Mouse (Mus musculus) hindbrain, embryonic 14.5 days (tissue): ENCODE measurements around the gene Fam229a. TPM values are rescaled to one million over a fixed set of nuclear protein-coding genes. Genes with fewer than 3 reads are reported as not detected.

Experiments used
- ATAC-seq: fragments of 200-750 bp; cut with Nextera tagmentation; 2 replicates; pipeline ENCODE4 v1.8.0; 2017; ENCODE audit warnings: moderate number of reproducible peaks, mild to moderate bottlenecking, moderate TSS enrichment, moderate library complexity; ENCODE audit not compliant: low FRiP score
- DNase-seq: peaks from one replicate; pipeline ENCODE4 v3.0.0-alpha.2; 2015; ENCODE audit warnings: low spot score
- H3K27ac ChIP-seq: fragments of 300-500 bp; sonication (generic); 2 replicates; pipeline ENCODE4 v1.5.1; 2014; ENCODE audit warnings: mild to moderate bottlenecking, moderate library complexity
- H3K27me3 ChIP-seq: fragments of 300-500 bp; sonication (generic); 2 replicates; pipeline ENCODE4 v1.6.1; 2014; ENCODE audit warnings: mild to moderate bottlenecking, low read length, mixed read lengths; ENCODE audit not compliant: control insufficient read depth, insufficient read depth
- H3K36me3 ChIP-seq: fragments of 300-500 bp; sonication (generic); replicated peaks from 2 replicates; pipeline ENCODE4 v1.6.1; 2014; ENCODE audit not compliant: control insufficient read depth, insufficient read depth
- H3K4me1 ChIP-seq: fragments of 300-500 bp; sonication (generic); replicated peaks from 2 replicates; pipeline ENCODE4 v1.6.1; 2014; ENCODE audit warnings: antibody characterized with exemption, low read length, mixed read lengths; ENCODE audit not compliant: control insufficient read depth, insufficient read depth
- H3K4me2 ChIP-seq: fragments of 300-500 bp; sonication (generic); replicated peaks from 2 replicates; pipeline ENCODE4 v1.6.1; 2014; ENCODE audit warnings: mild to moderate bottlenecking, moderate library complexity
- H3K4me3 ChIP-seq: fragments of 300-500 bp; sonication (generic); replicated peaks from 2 replicates; pipeline ENCODE4 v1.5.1; 2014; ENCODE audit warnings: mild to moderate bottlenecking, low read length
- H3K9ac ChIP-seq: fragments of 300-500 bp; sonication (generic); 2 replicates; pipeline ENCODE4 v1.6.1; 2014
- H3K9me3 ChIP-seq: fragments of 300-500 bp; sonication (generic); 2 replicates; pipeline ENCODE4 v1.6.1; 2016; ENCODE audit warnings: low read length; ENCODE audit not compliant: control insufficient read depth
- WGBS: fragments of 180-500 bp; shearing (Covaris S2); extraction: QIAGEN DNeasy Blood & Tissue Kit; methylation state at CpG from one replicate; pipeline ENCODE4 v1.1.7; 2014; 5-methylcytosine and 5-hydroxymethylcytosine counted together
- polyA plus RNA-seq: library from polyadenylated mRNA; unstranded; fragments of >200 nt; fragmentation: Nextera tagmentation; extraction: Ambion mirVana; gene quantifications from 2 replicates; pipeline ENCODE4 v1.2.1, GENCODE M21; 2014

Gene Fam229a
- polyA plus RNA-seq, 1 experiment from 2014 or later = 0.78 TPM

DNA sequence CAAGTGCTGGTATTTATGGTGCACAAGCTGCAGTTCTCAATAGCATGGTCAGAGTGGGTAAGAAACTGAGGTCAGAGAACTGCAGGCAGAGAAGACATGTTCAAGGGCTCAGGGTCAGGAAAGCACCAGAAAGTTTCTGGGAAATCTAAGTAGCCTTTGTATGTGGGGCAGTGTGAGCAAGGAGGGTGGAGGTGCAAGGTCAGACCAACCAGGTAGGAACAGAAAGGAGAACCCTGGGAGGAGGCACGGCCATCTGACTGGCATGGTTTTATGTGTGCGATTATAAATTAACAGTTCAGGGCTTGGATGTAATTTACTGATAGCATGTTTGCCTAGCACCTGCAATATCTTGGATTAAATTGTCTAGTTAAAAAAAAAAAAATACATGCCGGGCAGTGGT lies 31.3 kb upstream of the Fam229a start:
- DNase-seq (no peak), ATAC-seq (no peak)
- no peak overlapping the region for H3K9ac ChIP-seq
- H3K9me3 ChIP-seq = no peaks in the 10 kb centered on the region
- H3K36me3 ChIP-seq = peaks cover 17% of the 10 kb centered on the region
- no peak overlapping the region for H3K4me3 ChIP-seq
- no peak overlapping the region for H3K27ac ChIP-seq
- WGBS = 93% methylated on average over 3 of the region's 3 CpGs
- no peaks in the 10 kb centered on the region for H3K27me3 ChIP-seq
- peaks cover 8% of the 10 kb centered on the region for H3K4me1 ChIP-seq
- no peak overlapping the region for H3K4me2 ChIP-seq

DNA sequence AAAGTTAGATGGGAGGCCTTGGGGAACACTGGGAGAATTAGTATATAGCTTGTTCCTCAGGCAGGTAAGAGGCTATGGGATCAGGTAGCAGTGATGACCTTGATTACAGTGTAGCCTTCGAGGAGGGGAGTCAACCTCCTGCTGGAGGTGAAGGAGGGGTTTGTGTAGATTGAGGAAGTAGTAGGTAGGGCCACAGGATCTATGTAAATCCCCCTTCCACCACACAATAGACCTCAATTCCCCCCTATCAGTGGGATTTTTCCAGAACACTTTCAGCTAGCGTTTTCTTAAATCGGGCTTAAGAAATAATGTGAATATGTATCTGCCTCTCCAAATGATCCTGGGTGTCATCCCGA lies 30.2 kb upstream of the Fam229a start:
- Histone ChIP-seq H3K9ac (peak overlapping the region; percentile 69), H3K4me1 (peaks cover 8% of the 10 kb centered on the region), H3K4me3 (peak overlapping the region; percentile 32), H3K27ac (peak overlapping the region; percentile 87), H3K27me3 (no peaks in the 10 kb centered on the region), H3K36me3 (peaks cover 28% of the 10 kb centered on the region), H3K4me2 (peak overlapping the region; percentile 68), H3K9me3 (no peaks in the 10 kb centered on the region)
- 0% methylated on average over 4 of the region's 4 CpGs for WGBS
- DNase-seq (no peak), ATAC-seq (no peak)

DNA sequence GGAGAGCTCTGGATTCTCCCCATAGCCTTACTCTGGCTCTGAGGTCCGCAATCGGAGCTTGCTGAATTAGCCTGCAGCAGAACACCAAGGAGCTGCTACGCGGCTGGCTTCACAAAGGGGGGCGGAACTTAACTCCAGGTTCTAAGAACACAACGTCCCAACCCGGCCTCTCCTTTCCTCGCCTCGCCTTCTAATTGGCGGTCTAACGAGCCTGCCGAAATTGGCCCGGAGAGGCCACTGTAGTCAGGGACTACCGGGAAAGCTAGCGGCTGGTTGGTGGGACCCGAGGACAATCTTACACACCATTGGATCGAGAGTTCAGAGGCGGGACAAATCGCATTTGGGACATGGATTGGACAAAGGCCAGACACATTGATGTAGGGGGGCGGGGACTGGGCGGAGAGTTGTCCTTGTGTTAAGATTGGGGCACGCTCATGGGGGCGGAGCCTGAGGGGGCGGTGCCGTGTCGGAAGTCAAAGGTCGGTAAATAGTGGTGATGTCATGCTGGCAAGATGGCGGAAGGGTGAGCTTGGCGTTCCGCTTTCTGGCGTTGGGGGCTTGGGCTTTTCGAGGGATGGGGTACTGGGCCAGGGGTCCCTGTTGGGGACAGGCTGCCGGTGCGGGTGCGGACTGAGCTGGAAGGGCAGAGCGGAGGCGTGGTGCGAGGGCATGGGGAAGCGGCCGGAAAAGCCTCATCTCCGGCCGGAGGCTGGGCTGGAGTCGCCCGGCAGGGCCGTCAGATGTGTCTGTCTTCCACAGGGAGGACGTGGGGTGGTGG lies 29.6 kb upstream of the Fam229a start, which contains the start of gene Bsdc1:
Gene Bsdc1 (plus strand): TSS at position 399 of the 778 bp plus-strand sequence.
- H3K4me1 ChIP-seq = peaks cover 8% of the 10 kb centered on the region
- peaks cover 33% of the 10 kb centered on the region for H3K36me3 ChIP-seq
- 0% methylated on average over 46 of the region's 46 CpGs for WGBS
- H3K4me2 ChIP-seq = peak within 1 kb of the TSS; percentile 88
- H3K4me3 ChIP-seq = peak within 1 kb of the TSS; percentile 67
- DNase-seq (peak; percentile 99), ATAC-seq (peak; percentile 99)
- H3K9me3 ChIP-seq = no peaks in the 10 kb centered on the region
- no peaks in the 10 kb centered on the region for H3K27me3 ChIP-seq
- H3K9ac ChIP-seq = peak within 1 kb of the TSS; percentile 69
- H3K27ac ChIP-seq = peak within 1 kb of the TSS; percentile 87

DNA sequence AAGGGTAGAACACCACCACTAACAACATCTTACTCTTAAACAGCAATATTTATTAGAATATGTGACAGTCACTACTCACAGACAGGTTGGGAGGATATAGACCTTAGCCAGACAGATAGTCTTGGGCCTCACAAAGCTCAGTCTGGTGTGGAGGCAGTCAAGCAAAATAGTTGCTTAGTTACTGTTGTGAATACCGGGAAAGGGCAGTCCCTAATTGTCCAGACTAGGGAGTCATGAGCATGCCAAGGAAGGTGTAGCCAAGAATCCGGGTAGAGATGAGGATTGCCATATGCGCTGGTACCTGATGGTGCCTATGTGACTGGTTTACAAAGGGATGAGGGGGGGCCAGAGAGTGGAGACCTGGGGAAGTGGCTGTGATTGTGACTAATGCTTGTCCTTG lies 28.9 kb upstream of the Fam229a start:
- H3K27ac ChIP-seq = peak overlapping the region; percentile 63; the same call in 1 of the 2 replicates
- H3K9ac ChIP-seq = peak overlapping the region; percentile 64
- DNase-seq (no peak), ATAC-seq (no peak)
- peak overlapping the region; percentile 67 for H3K4me3 ChIP-seq
- H3K36me3 ChIP-seq = peaks cover 41% of the 10 kb centered on the region
- 54% methylated on average over 3 of the region's 3 CpGs for WGBS
- H3K4me2 ChIP-seq = peak overlapping the region; percentile 88
- no peaks in the 10 kb centered on the region for H3K27me3 ChIP-seq
- H3K4me1 ChIP-seq = peaks cover 8% of the 10 kb centered on the region
- H3K9me3 ChIP-seq = no peaks in the 10 kb centered on the region

DNA sequence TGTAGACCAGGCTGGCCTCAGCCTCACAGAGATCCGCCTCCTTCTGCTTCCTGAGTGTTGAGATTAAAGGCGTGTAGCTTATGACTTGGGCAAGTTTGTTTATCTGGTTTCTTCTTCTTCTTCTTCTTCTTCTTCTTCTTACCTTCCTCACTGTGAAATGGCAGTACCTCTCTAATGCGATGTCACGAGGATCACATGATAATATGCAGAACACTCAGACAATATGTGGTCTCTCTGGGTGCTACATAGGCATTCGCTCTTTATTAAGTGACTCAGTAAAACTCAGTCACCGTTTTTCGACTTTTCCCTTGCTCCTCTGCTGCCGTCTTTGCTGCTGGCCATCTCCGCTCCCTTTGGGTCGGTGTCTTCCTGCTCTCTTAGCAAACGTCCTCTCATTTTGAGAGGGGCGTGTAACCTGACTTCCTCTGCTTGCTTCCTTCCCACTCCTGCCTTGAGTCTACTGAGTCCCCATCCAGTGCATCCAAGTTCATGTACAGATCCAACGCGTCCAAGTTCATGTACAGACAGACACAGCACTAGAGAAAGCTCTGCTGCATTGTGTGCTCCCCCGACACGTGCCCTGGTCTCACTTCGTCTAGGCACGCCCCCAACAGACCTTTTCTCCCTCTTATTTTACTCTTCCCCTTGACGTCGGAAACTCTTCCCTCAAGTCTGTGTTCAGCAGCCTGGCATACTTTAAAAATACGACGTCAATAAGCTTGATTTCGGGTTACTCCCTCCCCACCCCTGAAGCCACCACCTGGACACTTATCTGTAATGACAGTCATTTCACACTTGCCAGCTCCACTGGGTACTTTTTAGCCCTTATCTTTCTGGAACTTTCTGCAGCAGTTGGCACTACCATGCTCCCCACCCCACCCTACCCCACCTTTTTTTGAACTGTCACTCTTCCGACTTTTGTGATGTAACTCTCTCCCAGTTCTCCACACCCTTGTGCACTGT lies 27.6 kb upstream of the Fam229a start:
- no peak overlapping the region for H3K27ac ChIP-seq
- no peak for DNase-seq
- ATAC-seq = no peak
- peaks cover 8% of the 10 kb centered on the region for H3K4me1 ChIP-seq
- H3K27me3 ChIP-seq = no peaks in the 10 kb centered on the region
- H3K9me3 ChIP-seq = no peaks in the 10 kb centered on the region
- no peak overlapping the region for H3K9ac ChIP-seq
- peaks cover 53% of the 10 kb centered on the region for H3K36me3 ChIP-seq
- H3K4me2 ChIP-seq = no peak overlapping the region
- 90% methylated on average over 24 of the region's 24 CpGs for WGBS
- H3K4me3 ChIP-seq = no peak overlapping the region

DNA sequence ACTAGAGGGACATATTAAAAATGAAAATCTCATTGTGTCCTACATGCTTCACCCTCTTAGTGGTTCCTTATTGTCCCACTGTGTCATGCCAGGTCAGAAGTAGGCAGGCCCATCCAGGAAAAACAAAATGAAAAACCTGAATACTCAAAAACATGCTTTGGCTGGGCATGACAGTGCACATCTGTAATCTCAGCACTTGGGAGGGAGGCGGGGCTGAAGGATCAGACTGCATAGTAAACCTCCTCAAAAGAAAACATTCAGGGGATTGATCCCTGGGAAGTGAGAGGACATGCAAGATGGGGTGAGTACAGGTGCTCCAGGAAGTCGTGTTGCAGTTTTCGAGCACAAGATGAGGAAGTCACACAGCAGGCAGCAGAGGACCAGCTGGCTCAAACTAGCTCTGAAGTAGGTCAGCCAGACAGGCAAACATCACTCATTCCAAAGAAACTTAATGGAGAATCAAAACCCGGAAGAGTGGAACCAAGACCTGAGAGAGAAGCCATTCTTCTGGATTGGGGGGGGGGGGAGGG lies 26.6 kb upstream of the Fam229a start:
- Histone ChIP-seq H3K27ac (no peak overlapping the region), H3K27me3 (no peaks in the 10 kb centered on the region), H3K4me2 (no peak overlapping the region), H3K4me1 (peaks cover 8% of the 10 kb centered on the region), H3K36me3 (peaks cover 63% of the 10 kb centered on the region), H3K9ac (no peak overlapping the region), H3K9me3 (no peaks in the 10 kb centered on the region), H3K4me3 (no peak overlapping the region)
- DNase-seq (no peak), ATAC-seq (no peak)
- 84% methylated on average over 4 of the region's 4 CpGs for WGBS

DNA sequence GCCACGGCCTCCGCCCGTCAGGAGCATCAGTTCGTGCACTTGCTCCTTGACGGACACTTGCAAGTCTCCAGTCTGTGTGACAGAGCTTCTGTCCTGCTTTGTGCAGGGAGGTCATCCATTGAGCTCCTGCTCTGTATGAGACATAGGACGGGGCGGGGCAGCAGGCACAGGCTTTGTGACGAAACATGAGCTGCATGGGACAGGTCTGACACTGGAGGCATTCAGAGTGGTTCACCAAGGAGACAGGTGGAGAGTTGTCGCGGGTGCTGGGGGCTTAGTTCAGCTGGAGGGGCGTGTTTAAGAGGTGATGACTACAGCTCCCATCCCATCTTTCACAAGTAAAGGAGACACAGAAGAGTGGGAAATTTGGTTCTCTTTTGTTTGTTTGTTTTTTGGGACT lies 14.9 kb upstream of the Fam229a start:
- Histone ChIP-seq H3K4me3 (no peak overlapping the region), H3K4me2 (no peak overlapping the region), H3K27ac (no peak overlapping the region), H3K9ac (no peak overlapping the region), H3K27me3 (no peaks in the 10 kb centered on the region), H3K9me3 (no peaks in the 10 kb centered on the region), H3K4me1 (no peaks in the 10 kb centered on the region), H3K36me3 (peaks cover 97% of the 10 kb centered on the region)
- DNase-seq (no peak), ATAC-seq (no peak)
- 88% methylated on average over 11 of the region's 11 CpGs for WGBS

DNA sequence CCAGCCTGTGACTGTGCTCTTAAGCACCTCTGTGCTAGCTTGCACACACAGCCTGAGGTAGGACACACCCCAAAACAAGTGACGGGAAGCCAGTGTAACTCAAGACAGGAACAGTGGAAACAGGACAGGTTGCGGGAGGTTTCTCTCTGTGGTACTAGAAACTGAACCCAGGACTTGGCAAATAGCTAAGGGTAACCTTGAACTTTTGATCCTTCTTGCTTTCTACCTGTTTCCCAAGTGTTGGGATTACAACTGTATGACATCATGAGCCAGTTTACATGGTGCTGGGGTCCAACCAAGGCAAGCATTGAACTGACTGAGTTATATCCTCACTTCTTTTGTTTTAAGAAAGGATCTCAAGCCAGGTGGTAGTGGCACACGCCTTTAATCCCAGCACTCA lies 11.1 kb upstream of the Fam229a start:
- H3K27me3 ChIP-seq = no peaks in the 10 kb centered on the region
- H3K27ac ChIP-seq = no peak overlapping the region
- H3K36me3 ChIP-seq = peaks cover 97% of the 10 kb centered on the region
- DNase-seq (no peak), ATAC-seq (no peak)
- H3K9me3 ChIP-seq = no peaks in the 10 kb centered on the region
- WGBS = 93% methylated on average over 3 of the region's 3 CpGs
- no peak overlapping the region for H3K4me3 ChIP-seq
- H3K4me2 ChIP-seq = no peak overlapping the region
- H3K4me1 ChIP-seq = no peaks in the 10 kb centered on the region
- H3K9ac ChIP-seq = no peak overlapping the region

DNA sequence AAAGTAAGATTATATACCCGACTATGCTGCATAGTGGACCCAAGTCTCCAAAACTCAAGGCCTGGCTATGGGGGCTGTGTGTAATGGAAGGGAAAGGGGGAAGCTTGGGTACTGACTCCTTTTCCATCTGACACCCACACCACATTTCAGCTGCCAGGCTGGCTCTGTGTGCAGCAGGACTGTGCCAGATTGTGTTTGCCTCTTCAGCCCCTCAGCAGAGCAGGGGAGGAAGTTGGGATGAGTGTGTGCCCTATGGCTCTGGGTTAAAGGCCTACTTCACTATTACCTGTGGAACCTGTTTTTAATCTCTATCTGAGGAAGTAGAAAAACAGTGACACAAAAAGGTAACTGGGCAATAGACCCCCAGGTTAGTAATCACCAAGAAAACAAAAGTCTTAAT lies 9.9 kb upstream of the Fam229a start:
- DNase-seq (no peak), ATAC-seq (no peak)
- no peaks in the 10 kb centered on the region for H3K9me3 ChIP-seq
- no peaks in the 10 kb centered on the region for H3K4me1 ChIP-seq
- no peak overlapping the region for H3K4me3 ChIP-seq
- H3K27ac ChIP-seq = no peak overlapping the region
- no peak overlapping the region for H3K4me2 ChIP-seq
- 84% methylated on average over 1 of the region's 1 CpGs for WGBS
- peaks cover 97% of the 10 kb centered on the region for H3K36me3 ChIP-seq
- no peak overlapping the region for H3K9ac ChIP-seq
- H3K27me3 ChIP-seq = no peaks in the 10 kb centered on the region
